Mouse (Mus musculus): ENCODE measurements around the gene Gm340. TPM values are rescaled to one million over a fixed set of nuclear protein-coding genes. Genes with fewer than 3 reads are reported as not detected.
A peak's percentile ranks its signal among the peaks of the same experiment; 100 is the strongest.

Gm340 gene
- total and polyA plus RNA-seq, 3 experiments = 3.3 to 5.3 (median 4.5) TPM

GRCm38 (mm10) chr19:41560856-41561255 is 21.3 kb upstream of the Gm340 start:
- Histone ChIP-seq H3K36me3 (replicated peaks in 1 of 2; ENCODE audit: control insufficient read depth in 1 of 2, insufficient read depth in 1 of 2, low read length in 1 of 2) (peaks cover 17 to 49% of the 10 kb centered on the region in 2 experiments), H3K9me3 (replicated peaks; ENCODE audit: low read length) (no peaks in the 10 kb centered on the region), H3K4me2 (ENCODE audit: insufficient read depth, low read depth, poor library complexity, severe bottlenecking) (no peak overlapping the region), H3K79me2 (replicated peaks; ENCODE audit: control insufficient read depth, extremely low read depth, insufficient read depth, poor library complexity, severe bottlenecking) (no peaks in the 10 kb centered on the region), H3K4me1 (ENCODE audit: control insufficient read depth in 1 of 2, insufficient read depth in 2 of 2) (no peaks in the 10 kb centered on the region), H3K4me3 (replicated peaks in 1 of 3; ENCODE audit: low read depth in 2 of 3, low read length in 2 of 3, poor library complexity in 1 of 3) (no peak overlapping the region), H3K9ac (ENCODE audit: insufficient read depth, low read depth) (no peak overlapping the region), H3K27me3 (replicated peaks) (no peaks in the 10 kb centered on the region), H3K27ac (ENCODE audit: insufficient read depth, low read depth) (no peak overlapping the region)
- TF ChIP-seq CTCF (conservative IDR thresholded peaks at IDR 0.05 in 1 of 2, IDR thresholded peaks at IDR 0.05 in 1 of 2; ENCODE audit: low read depth in 2 of 2, low read length in 2 of 2) (no peak), TCF12 (IDR thresholded peaks at IDR 0.05; ENCODE audit: low read depth, low read length) (no peak), CHD2 (IDR thresholded peaks at IDR 0.05; ENCODE audit: low read length) (no peak), ETS1 (conservative IDR thresholded peaks at IDR 0.05; ENCODE audit: low read depth, low read length) (no peak), USF2 (conservative IDR thresholded peaks at IDR 0.05; ENCODE audit: low read depth, low read length) (no peak), MAFK (IDR thresholded peaks at IDR 0.05; ENCODE audit: insufficient replicate concordance, low read length) (no peak)
- DNase-seq (ENCODE audit: extremely low read depth) = no peak
- dilution Hi-C loops (cut with MboI; ENCODE audit: extremely low pct_ligation_motif_present, extremely low pct_unique_long_range_greater_than_20kb, low sequenced_read_pairs) (no loop called here), in situ Hi-C loops (cut with MboI; ENCODE audit: low pct_ligation_motif_present, low pct_unique_long_range_greater_than_20kb, low sequenced_read_pairs) (no loop called here)

DNA sequence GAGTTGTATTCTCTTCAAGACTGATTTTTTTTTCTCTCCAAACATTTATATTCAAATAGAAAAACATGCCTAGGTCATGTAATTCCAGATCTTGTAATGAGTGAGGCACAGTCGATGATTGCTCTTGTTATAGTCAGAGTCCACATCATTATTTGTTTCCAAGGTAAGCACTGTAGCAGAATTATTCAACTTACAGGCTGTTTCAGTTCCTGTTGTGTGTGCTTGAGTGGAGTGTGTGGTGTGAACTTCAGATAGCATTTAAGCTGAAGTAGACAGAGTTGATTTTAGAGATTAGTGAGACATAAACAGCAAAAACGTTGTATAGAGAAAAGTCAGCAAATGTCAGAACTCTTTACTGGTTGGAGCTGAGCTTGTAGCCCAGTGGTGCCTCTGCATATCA is 13.4 kb upstream of the Gm340 start:
- Histone ChIP-seq H3K4me2 (ENCODE audit: insufficient read depth, low read depth, poor library complexity, severe bottlenecking) (no peak overlapping the region), H3K4me1 (ENCODE audit: control insufficient read depth in 1 of 2, insufficient read depth in 2 of 2) (peaks cover 3 to 18% of the 10 kb centered on the region in 2 experiments; a peak in 3 of 4 replicates), H3K79me2 (replicated peaks; ENCODE audit: control insufficient read depth, extremely low read depth, insufficient read depth, poor library complexity, severe bottlenecking) (no peaks in the 10 kb centered on the region), H3K36me3 (replicated peaks in 1 of 2; ENCODE audit: control insufficient read depth in 1 of 2, insufficient read depth in 1 of 2, low read length in 1 of 2) (peaks cover 0 to 13% of the 10 kb centered on the region in 2 experiments), H3K27me3 (replicated peaks) (no peaks in the 10 kb centered on the region), H3K27ac (ENCODE audit: insufficient read depth, low read depth) (no peak overlapping the region), H3K9me3 (replicated peaks; ENCODE audit: low read length) (no peaks in the 10 kb centered on the region), H3K9ac (ENCODE audit: insufficient read depth, low read depth) (no peak overlapping the region), H3K4me3 (replicated peaks in 1 of 3; ENCODE audit: low read depth in 2 of 3, low read length in 2 of 3, poor library complexity in 1 of 3) (no peak overlapping the region)
- TF ChIP-seq MYC (IDR thresholded peaks at IDR 0.05; ENCODE audit: low read depth, low read length) (no peak), MXI1 (IDR thresholded peaks at IDR 0.05; ENCODE audit: low read depth, low read length) (no peak), POLR2A (IDR thresholded peaks at IDR 0.05; ENCODE audit: low read depth, low read length) (no peak), JUND (conservative IDR thresholded peaks at IDR 0.05; ENCODE audit: low read depth, low read length) (no peak), TCF12 (IDR thresholded peaks at IDR 0.05; ENCODE audit: low read depth, low read length) (no peak), MEF2A (IDR thresholded peaks at IDR 0.05; ENCODE audit: borderline replicate concordance, low read depth, low read length) (no peak), USF1 (IDR thresholded peaks at IDR 0.05; ENCODE audit: low read depth, low read length) (no peak), ETS1 (conservative IDR thresholded peaks at IDR 0.05; ENCODE audit: low read depth, low read length) (no peak), HCFC1 (IDR thresholded peaks at IDR 0.05; ENCODE audit: low read depth, low read length) (no peak), CHD1 (IDR thresholded peaks at IDR 0.05; ENCODE audit: low read depth, low read length) (no peak), TBP (conservative IDR thresholded peaks at IDR 0.05; ENCODE audit: low read depth, low read length) (no peak), ZMIZ1 (IDR thresholded peaks at IDR 0.05; ENCODE audit: low read depth, low read length) (no peak), PAX5 (IDR thresholded peaks at IDR 0.05; ENCODE audit: low read length) (no peak), USF2 (conservative IDR thresholded peaks at IDR 0.05; ENCODE audit: low read depth, low read length) (no peak), POLR2AphosphoS2 (IDR thresholded peaks at IDR 0.05; ENCODE audit: low read depth, low read length) (no peak), GABPA (IDR thresholded peaks at IDR 0.05; ENCODE audit: insufficient replicate concordance, low read depth, low read length) (no peak), MAZ (IDR thresholded peaks at IDR 0.05; ENCODE audit: low read depth, low read length) (no peak), MAFK (IDR thresholded peaks at IDR 0.05; ENCODE audit: insufficient replicate concordance, low read length) (no peak), KAT2A (IDR thresholded peaks at IDR 0.05; ENCODE audit: insufficient replicate concordance, low read length) (no peak), MAX (IDR thresholded peaks at IDR 0.05; ENCODE audit: low read length) (no peak)
- DNase-seq (ENCODE audit: extremely low read depth) = peak; percentile 18
- in situ Hi-C loops (cut with MboI; ENCODE audit: low pct_ligation_motif_present, low pct_unique_long_range_greater_than_20kb, low sequenced_read_pairs) = no loop called here
- dilution Hi-C loops (cut with MboI; ENCODE audit: extremely low pct_ligation_motif_present, extremely low pct_unique_long_range_greater_than_20kb, low sequenced_read_pairs) = no loop called here
